Mouse (Mus musculus) midbrain, postnatal 0 days (tissue): ENCODE results near the gene Rhot1. TPM values are rescaled to one million over a fixed set of nuclear protein-coding genes. Genes with fewer than 3 reads are reported as not detected.

Source experiments
- ATAC-seq: fragments of 200-750 bp; cut with Nextera tagmentation; 2 replicates; pipeline ENCODE4 v1.8.0; 2017; ENCODE audit warnings: moderate number of reproducible peaks, mild to moderate bottlenecking, moderate TSS enrichment, moderate library complexity; ENCODE audit not compliant: low FRiP score
- DNase-seq: peaks from one replicate; pipeline ENCODE4 v3.0.0-alpha.2; 2015; ENCODE audit warnings: low spot score
- H3K27ac ChIP-seq: fragments of 300-500 bp; sonication (generic); 2 replicates; pipeline ENCODE4 v1.5.1; 2014; ENCODE audit warnings: low read depth, mild to moderate bottlenecking, low read length, mixed read lengths
- H3K27me3 ChIP-seq: fragments of 300-500 bp; sonication (generic); 2 replicates; pipeline ENCODE4 v1.6.1; 2014; ENCODE audit warnings: low read length, control low read depth, mixed read lengths; ENCODE audit not compliant: insufficient read depth
- H3K36me3 ChIP-seq: fragments of 300-500 bp; sonication (generic); 2 replicates; pipeline ENCODE4 v1.6.1; 2014; ENCODE audit warnings: low read length, control low read depth, mixed read lengths; ENCODE audit not compliant: insufficient read depth
- H3K4me1 ChIP-seq: fragments of 300-500 bp; sonication (generic); 2 replicates; pipeline ENCODE4 v1.6.1; 2014; ENCODE audit warnings: mild to moderate bottlenecking, control low read depth, antibody characterized with exemption, low read length, mixed read lengths; ENCODE audit not compliant: insufficient read depth
- H3K4me2 ChIP-seq: fragments of 300-500 bp; sonication (generic); 2 replicates; pipeline ENCODE4 v1.6.1; 2014; ENCODE audit warnings: low read depth, mild to moderate bottlenecking, low read length, mixed read lengths; ENCODE audit not compliant: poor library complexity, severe bottlenecking
- H3K4me3 ChIP-seq: fragments of 300-500 bp; sonication (generic); 2 replicates; pipeline ENCODE4 v1.5.1; 2014; ENCODE audit warnings: low read depth, mild to moderate bottlenecking, low read length, moderate library complexity
- H3K9ac ChIP-seq: fragments of 300-500 bp; sonication (generic); replicated peaks from 2 replicates; pipeline ENCODE4 v1.6.1; 2014; ENCODE audit warnings: mild to moderate bottlenecking, low read length, moderate library complexity, mixed read lengths; ENCODE audit not compliant: poor library complexity, severe bottlenecking
- H3K9me3 ChIP-seq: fragments of 300-500 bp; sonication (generic); 2 replicates; pipeline ENCODE4 v1.6.1; 2016; ENCODE audit warnings: low read length, control low read depth
- CTCF ChIP-seq: IDR thresholded peaks from 2 replicates; pipeline ENCODE4 v1.5.1; 2016; ENCODE audit warnings: antibody characterized with exemption, mild to moderate bottlenecking
- WGBS: fragments of 180-500 bp; shearing (Covaris S2); extraction: QIAGEN DNeasy Blood & Tissue Kit; methylation state at CpG from one replicate; pipeline ENCODE4 v1.1.7; 2014; 5-methylcytosine and 5-hydroxymethylcytosine counted together
- polyA plus RNA-seq: library from polyadenylated mRNA; unstranded; fragments of >200 nt; fragmentation: Nextera tagmentation; extraction: Ambion mirVana; gene quantifications from 2 replicates; pipeline ENCODE4 v1.2.1, GENCODE M21; 2015
- total RNA-seq: library from RNA; depleted of rRNA; stranded (reverse); fragments of >200 nt; gene quantifications from 2 replicates; pipeline ENCODE4 v1.2.3, GENCODE M21; 2014

The Rhot1 gene
- total and polyA plus RNA-seq, 2 experiments from 2014 or later, result 55.1 to 69.5 TPM

GRCm38 (mm10) chr11:80301316-80302045 is 92.7 kb downstream of the Rhot1 start:
- peak overlapping the region; percentile 100 for H3K4me2 ChIP-seq
- ATAC-seq (peak; percentile 28; the same call in 1 of the 2 replicates), DNase-seq (peak; percentile 81)
- peak; percentile 52 for TF ChIP-seq CTCF
- under 1% methylated on average over 50 of the region's 53 CpGs for WGBS
- H3K4me3 ChIP-seq, result peak overlapping the region; percentile 72
- no peaks in the 10 kb centered on the region for H3K9me3 ChIP-seq
- H3K27ac ChIP-seq, result no peak overlapping the region
- peak overlapping the region; percentile 55 for H3K9ac ChIP-seq
- no peaks in the 10 kb centered on the region for H3K36me3 ChIP-seq
- H3K27me3 ChIP-seq, result no peaks in the 10 kb centered on the region
- H3K4me1 ChIP-seq, result peaks cover 2% of the 10 kb centered on the region; the same call in 1 of the 2 replicates

- peak overlapping the region; percentile 55 for H3K9ac ChIP-seq
- peak overlapping the region; percentile 100 for H3K4me2 ChIP-seq
- H3K9me3 ChIP-seq, result no peaks in the 10 kb centered on the region
- H3K27ac ChIP-seq, result no peak overlapping the region
- TF ChIP-seq CTCF, result no peak
- peaks cover 2% of the 10 kb centered on the region; the same call in 1 of the 2 replicates for H3K4me1 ChIP-seq
- no peaks in the 10 kb centered on the region for H3K27me3 ChIP-seq
- 1% methylated on average over 9 of the region's 9 CpGs for WGBS
- DNase-seq (no peak), ATAC-seq (peak; percentile 20; the same call in 1 of the 2 replicates)
- peak overlapping the region; percentile 72 for H3K4me3 ChIP-seq
- H3K36me3 ChIP-seq, result no peaks in the 10 kb centered on the region
These were observed 93.2 kb downstream of the Rhot1 start for GRCm38 (mm10) chr11:80302046-80302390.

GRCm38 (mm10) chr11:80302536-80302935 is 93.7 kb downstream of the Rhot1 start:
- peak; percentile 82 for DNase-seq
- Histone ChIP-seq H3K36me3 (no peaks in the 10 kb centered on the region), H3K27ac (no peak overlapping the region), H3K4me2 (peak overlapping the region; percentile 100), H3K4me1 (peaks cover 2% of the 10 kb centered on the region; the same call in 1 of the 2 replicates), H3K4me3 (peak overlapping the region; percentile 72), H3K9ac (peak overlapping the region; percentile 51), H3K9me3 (no peaks in the 10 kb centered on the region), H3K27me3 (no peaks in the 10 kb centered on the region)
- 3% methylated on average over 11 of the region's 11 CpGs for WGBS
- no peak for TF ChIP-seq CTCF
- peak; percentile 80 for ATAC-seq

GRCm38 (mm10) chr11:80303746-80304145 is 94.9 kb downstream of the Rhot1 start:
- H3K4me2 ChIP-seq, result no peak overlapping the region
- ATAC-seq (no peak), DNase-seq (no peak)
- H3K4me1 ChIP-seq, result peaks cover 2% of the 10 kb centered on the region; the same call in 1 of the 2 replicates
- H3K27ac ChIP-seq, result no peak overlapping the region
- no peaks in the 10 kb centered on the region for H3K9me3 ChIP-seq
- no peak overlapping the region for H3K4me3 ChIP-seq
- no peak overlapping the region for H3K9ac ChIP-seq
- H3K36me3 ChIP-seq, result no peaks in the 10 kb centered on the region
- TF ChIP-seq CTCF, result peak; percentile 39
- no peaks in the 10 kb centered on the region for H3K27me3 ChIP-seq
- WGBS, result 86% methylated on average over 3 of the region's 3 CpGs

- Histone ChIP-seq H3K36me3 (no peaks in the 10 kb centered on the region), H3K9ac (no peak overlapping the region), H3K27ac (no peak overlapping the region), H3K27me3 (no peaks in the 10 kb centered on the region), H3K4me2 (no peak overlapping the region), H3K4me3 (no peak overlapping the region), H3K9me3 (no peaks in the 10 kb centered on the region), H3K4me1 (peaks cover 2% of the 10 kb centered on the region; the same call in 1 of the 2 replicates)
- TF ChIP-seq CTCF, result no peak
- ATAC-seq (no peak), DNase-seq (no peak)
- 89% methylated on average over 10 of the region's 10 CpGs for WGBS
These were observed 96.0 kb downstream of the Rhot1 start for GRCm38 (mm10) chr11:80304846-80305245.

- DNase-seq (no peak), ATAC-seq (no peak)
- no peak overlapping the region for H3K4me2 ChIP-seq
- no peaks in the 10 kb centered on the region for H3K36me3 ChIP-seq
- H3K4me1 ChIP-seq, result no peaks in the 10 kb centered on the region
- no peak for TF ChIP-seq CTCF
- no peak overlapping the region for H3K4me3 ChIP-seq
- no peak overlapping the region for H3K27ac ChIP-seq
- no peaks in the 10 kb centered on the region for H3K9me3 ChIP-seq
- no peaks in the 10 kb centered on the region for H3K27me3 ChIP-seq
- no peak overlapping the region for H3K9ac ChIP-seq
- 34% methylated on average over 6 of the region's 6 CpGs for WGBS
These were observed 99.7 kb downstream of the Rhot1 start for GRCm38 (mm10) chr11:80308537-80308936.
